Mouse (Mus musculus): ENCODE data around the gene Specc1. TPM values are rescaled to one million over a fixed set of nuclear protein-coding genes. Genes with fewer than 3 reads are reported as not detected.

Gene Specc1
- total and polyA plus RNA-seq, 3 experiments = 2.5 to 5.8 TPM; not detected in 1

- DNase-seq (ENCODE audit: low read depth, low spot score) = peak; percentile 57
- H3K9ac ChIP-seq (ENCODE audit: control insufficient read depth, low read depth, low read length, poor library complexity, severe bottlenecking) = no peak overlapping the region
- TF ChIP-seq POLR2AphosphoS2 (IDR thresholded peaks at IDR 0.05; ENCODE audit: low read length) (no peak), MAZ (IDR thresholded peaks at IDR 0.05; ENCODE audit: low read depth, low read length) (no peak), MAFK (IDR thresholded peaks at IDR 0.05; ENCODE audit: borderline replicate concordance, low read depth, low read length) (no peak), USF2 (IDR thresholded peaks at IDR 0.05; ENCODE audit: borderline replicate concordance in 1 of 2, insufficient read depth in 1 of 2, low read depth in 1 of 2, low read length in 2 of 2) (no peak), NRF1 (IDR thresholded peaks at IDR 0.05; ENCODE audit: insufficient read depth, low read depth, low read length, poor library complexity, severe bottlenecking) (no peak), TAL1 (IDR thresholded peaks at IDR 0.05; ENCODE audit: low read length) (peak; percentile 51), EP300 (IDR thresholded peaks at IDR 0.05; ENCODE audit: low read depth in 1 of 2, low read length in 2 of 2) (0 out of 4 replicates have a peak, but pooled peaks of 1 of the 2 experiments have one; percentile 27), GATA1 (IDR thresholded peaks at IDR 0.05; ENCODE audit: low read depth, low read length) (peak; percentile 32; the same call in 1 of the 2 replicates)
- no peaks in the 10 kb centered on the region for H3K9me3 ChIP-seq (replicated peaks; ENCODE audit: insufficient read depth, low read length)
- H3K79me2 ChIP-seq (ENCODE audit: control insufficient read depth, insufficient read depth, low read length, poor library complexity) = no peaks in the 10 kb centered on the region
- no peak overlapping the region for H3K4me3 ChIP-seq (ENCODE audit: control insufficient read depth in 1 of 2, insufficient read depth in 1 of 2, low read depth in 2 of 2, low read length in 2 of 2)
- H3K36me3 ChIP-seq (ENCODE audit: control insufficient read depth in 1 of 2, insufficient read depth in 2 of 2, low read length in 2 of 2) = peaks cover 0 to 41% of the 10 kb centered on the region in 2 experiments; a peak in 2 of 4 replicates
- no peaks in the 10 kb centered on the region for H3K27me3 ChIP-seq (ENCODE audit: control insufficient read depth in 1 of 2, insufficient read depth in 2 of 2, low read length in 2 of 2)
- 0 out of 2 replicates have a peak overlapping the region, but pooled peaks have one; percentile 28 for H3K27ac ChIP-seq (ENCODE audit: control insufficient read depth, low read depth, low read length)
- peaks cover 13 to 27% of the 10 kb centered on the region in 2 experiments for H3K4me1 ChIP-seq (ENCODE audit: control insufficient read depth in 1 of 2, insufficient read depth in 2 of 2, low read length in 2 of 2)
Observed at GRCm38 (mm10) chr11:62106401-62106871, 149.9 kb downstream of the Specc1 start.

DNA sequence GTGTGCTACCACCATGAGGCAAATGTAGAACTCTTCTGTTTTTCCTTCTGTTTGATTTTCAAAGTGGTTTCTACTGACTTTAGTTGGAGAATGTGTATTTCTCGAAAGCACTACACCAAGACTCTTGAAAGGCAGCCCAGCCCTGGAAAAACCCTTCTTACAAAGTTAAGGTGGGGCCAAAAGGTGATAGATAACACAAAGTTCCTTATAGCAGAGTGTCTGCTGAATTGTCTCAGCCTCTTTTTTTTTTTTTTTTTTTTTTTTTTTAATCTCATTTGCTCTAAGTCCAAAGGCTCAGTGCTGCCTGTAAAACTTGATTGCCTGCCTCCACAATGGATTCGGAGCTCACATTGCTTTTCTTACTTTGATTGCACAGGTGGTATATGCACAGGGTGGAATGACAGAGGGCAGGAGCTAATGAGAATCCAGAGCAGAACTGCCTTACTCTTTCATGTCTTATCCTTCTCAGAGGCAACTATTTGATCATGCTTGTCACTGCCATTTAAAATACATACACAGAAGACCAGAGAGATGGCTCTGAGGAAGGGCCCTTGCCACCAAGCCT is 150.8 kb downstream of the Specc1 start:
- no peak overlapping the region for H3K4me3 ChIP-seq (ENCODE audit: control insufficient read depth in 1 of 2, insufficient read depth in 1 of 2, low read depth in 2 of 2, low read length in 2 of 2)
- H3K27me3 ChIP-seq (ENCODE audit: control insufficient read depth in 1 of 2, insufficient read depth in 2 of 2, low read length in 2 of 2) = no peaks in the 10 kb centered on the region
- DNase-seq (ENCODE audit: low read depth, low spot score) = peak; percentile 75
- TF ChIP-seq GABPA (IDR thresholded peaks at IDR 0.05; ENCODE audit: low read depth, low read length) (no peak), NELFE (IDR thresholded peaks at IDR 0.05; ENCODE audit: low read depth, low read length) (no peak), ETS1 (IDR thresholded peaks at IDR 0.05; ENCODE audit: low read depth, low read length) (no peak), UBTF (IDR thresholded peaks at IDR 0.05; ENCODE audit: borderline replicate concordance, insufficient read depth, low read depth, low read length) (no peak), ZC3H11A (IDR thresholded peaks at IDR 0.05; ENCODE audit: low read depth, low read length) (no peak), EP300 (IDR thresholded peaks at IDR 0.05; ENCODE audit: low read depth in 1 of 2, low read length in 2 of 2) (peak; percentile 40 to 72; a peak in 3 of 4 replicates), ZKSCAN1 (IDR thresholded peaks at IDR 0.05; ENCODE audit: low read depth, low read length) (peak; percentile 56; the same call in 1 of the 2 replicates), HCFC1 (IDR thresholded peaks at IDR 0.05; ENCODE audit: low read depth, low read length) (no peak), USF2 (IDR thresholded peaks at IDR 0.05; ENCODE audit: borderline replicate concordance in 1 of 2, insufficient read depth in 1 of 2, low read depth in 1 of 2, low read length in 2 of 2) (no peak), ZNF384 (IDR thresholded peaks at IDR 0.05; ENCODE audit: low read depth, low read length) (peak; percentile 99), POLR2AphosphoS5 (IDR thresholded peaks at IDR 0.05; ENCODE audit: borderline replicate concordance, low read depth, low read length) (no peak), CTCF (IDR thresholded peaks at IDR 0.05 in 2 of 3, conservative IDR thresholded peaks at IDR 0.05 in 1 of 3; ENCODE audit: control insufficient read depth in 1 of 3, insufficient read depth in 1 of 3, low read depth in 2 of 3, low read length in 3 of 3, poor library complexity in 1 of 3, severe bottlenecking in 1 of 3) (no peak), MAX (IDR thresholded peaks at IDR 0.05; ENCODE audit: low read length) (no peak), MYC (IDR thresholded peaks at IDR 0.05; ENCODE audit: low read depth, low read length) (no peak), MEF2A (IDR thresholded peaks at IDR 0.05; ENCODE audit: extremely low read depth, insufficient replicate concordance, low read depth, low read length, poor library complexity, severe bottlenecking) (no peak), MAZ (IDR thresholded peaks at IDR 0.05; ENCODE audit: low read depth, low read length) (no peak), RAD21 (IDR thresholded peaks at IDR 0.05; ENCODE audit: low read depth, low read length) (no peak), KAT2A (conservative IDR thresholded peaks at IDR 0.05; ENCODE audit: low read depth, low read length) (no peak), SIN3A (IDR thresholded peaks at IDR 0.05; ENCODE audit: low read length) (0 out of 2 replicates have a peak, but pooled peaks have one; percentile 20), RCOR1 (IDR thresholded peaks at IDR 0.05; ENCODE audit: low read depth, low read length) (0 out of 2 replicates have a peak, but pooled peaks have one; percentile 20), TCF12 (IDR thresholded peaks at IDR 0.05; ENCODE audit: low read depth, low read length) (no peak), JUND (IDR thresholded peaks at IDR 0.05; ENCODE audit: low read depth, low read length) (no peak), SMC3 (IDR thresholded peaks at IDR 0.05; ENCODE audit: low read depth, low read length) (no peak), MAFK (IDR thresholded peaks at IDR 0.05; ENCODE audit: borderline replicate concordance, low read depth, low read length) (no peak)

More for the DNA sequence above, 150.8 kb downstream of the Specc1 start:
- no peaks in the 10 kb centered on the region for H3K9me3 ChIP-seq (replicated peaks; ENCODE audit: insufficient read depth, low read length)
- H3K36me3 ChIP-seq (ENCODE audit: control insufficient read depth in 1 of 2, insufficient read depth in 2 of 2, low read length in 2 of 2) = peaks cover 0 to 41% of the 10 kb centered on the region in 2 experiments; a peak in 2 of 4 replicates
- peak overlapping the region; percentile 69 for H3K27ac ChIP-seq (ENCODE audit: control insufficient read depth, low read depth, low read length)
- H3K9ac ChIP-seq (ENCODE audit: control insufficient read depth, low read depth, low read length, poor library complexity, severe bottlenecking) = 0 out of 2 replicates have a peak overlapping the region, but pooled peaks have one; percentile 8
- H3K79me2 ChIP-seq (ENCODE audit: control insufficient read depth, insufficient read depth, low read length, poor library complexity) = no peaks in the 10 kb centered on the region
- H3K4me1 ChIP-seq (ENCODE audit: control insufficient read depth in 1 of 2, insufficient read depth in 2 of 2, low read length in 2 of 2) = peaks cover 13 to 27% of the 10 kb centered on the region in 2 experiments
